Mouse (Mus musculus): ENCODE measurements around the gene Spop. TPM values are rescaled to one million over a fixed set of nuclear protein-coding genes. Genes with fewer than 3 reads are reported as not detected.
"Not testable (repeated sequence)": the region's sequence is repeated elsewhere in the genome, so short reads cannot be mapped to it uniquely, and the experiment has no call there.

Gene Spop
- polyA plus RNA-seq, 1 experiment from 2014 or later, result 102 TPM

DNA sequence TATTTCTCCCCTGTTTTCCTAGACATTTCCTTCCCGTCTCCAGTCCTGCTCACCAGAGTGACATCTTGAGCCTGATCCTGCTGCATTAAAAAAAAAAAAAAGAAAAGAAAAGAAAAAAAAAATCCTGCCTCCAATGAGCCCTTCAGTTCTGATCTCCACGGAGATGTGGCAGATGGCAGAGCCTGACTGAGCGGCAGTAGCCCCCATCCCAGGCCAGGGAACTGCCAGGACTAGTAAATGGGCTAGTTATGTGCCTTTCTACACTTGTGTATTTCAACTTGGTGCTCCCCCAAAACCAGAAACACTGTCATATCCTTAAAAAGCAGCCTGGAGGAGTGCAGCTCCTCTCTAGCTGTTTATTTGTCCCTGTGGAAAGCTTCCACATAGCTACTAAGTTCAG is 87.0 kb downstream of the Spop start:
- no peaks in the 10 kb centered on the region for H3K27me3 ChIP-seq
- in situ Hi-C loops (cut with MboI; ENCODE audit: low pct_unique_long_range_greater_than_20kb), result no loop called here
- DNase-seq (ENCODE audit: low read depth, low spot score), result no peak
- CTCF ChIA-PET, result interaction anchor here (1.4 kb wide), 1 partner anchor 242 kb away, joined by 3 read pairs; no protein-coding TSS in a partner anchor
- ATAC-seq, result no peak
- POLR2A ChIA-PET, result no interaction called here
- TF ChIP-seq CTCF (IDR thresholded peaks at IDR 0.05), result no peak

DNA sequence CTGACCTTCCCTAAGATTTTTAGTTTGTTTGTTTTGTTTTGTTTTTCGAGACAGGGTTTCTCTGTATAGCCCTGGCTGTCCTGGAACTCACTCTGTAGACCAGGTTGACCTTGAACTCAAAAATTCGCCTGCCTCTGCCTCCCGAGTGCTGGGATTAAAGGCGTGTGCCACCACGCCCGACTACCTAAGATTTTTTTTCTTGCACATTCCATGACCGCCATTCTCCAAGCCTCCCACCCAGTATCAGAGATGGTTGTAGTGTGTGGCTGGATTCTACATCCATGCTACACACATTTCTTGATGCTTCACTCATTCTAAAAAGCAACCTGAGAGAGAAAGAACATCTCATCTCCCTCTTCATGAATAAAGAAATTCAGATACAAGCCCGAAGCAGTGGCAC is 87.9 kb downstream of the Spop start:
- ATAC-seq; POLR2A ChIA-PET; H3K27me3 ChIP-seq; in situ Hi-C loops (cut with MboI; ENCODE audit: low pct_unique_long_range_greater_than_20kb); DNase-seq (ENCODE audit: low read depth, low spot score): not testable (repeated sequence)
- CTCF ChIA-PET, result interaction anchor here (1.4 to 1.6 kb wide), 2 partner anchors 21 to 243 kb away, joined by 3 to 6 read pairs; no protein-coding TSS in a partner anchor

DNA sequence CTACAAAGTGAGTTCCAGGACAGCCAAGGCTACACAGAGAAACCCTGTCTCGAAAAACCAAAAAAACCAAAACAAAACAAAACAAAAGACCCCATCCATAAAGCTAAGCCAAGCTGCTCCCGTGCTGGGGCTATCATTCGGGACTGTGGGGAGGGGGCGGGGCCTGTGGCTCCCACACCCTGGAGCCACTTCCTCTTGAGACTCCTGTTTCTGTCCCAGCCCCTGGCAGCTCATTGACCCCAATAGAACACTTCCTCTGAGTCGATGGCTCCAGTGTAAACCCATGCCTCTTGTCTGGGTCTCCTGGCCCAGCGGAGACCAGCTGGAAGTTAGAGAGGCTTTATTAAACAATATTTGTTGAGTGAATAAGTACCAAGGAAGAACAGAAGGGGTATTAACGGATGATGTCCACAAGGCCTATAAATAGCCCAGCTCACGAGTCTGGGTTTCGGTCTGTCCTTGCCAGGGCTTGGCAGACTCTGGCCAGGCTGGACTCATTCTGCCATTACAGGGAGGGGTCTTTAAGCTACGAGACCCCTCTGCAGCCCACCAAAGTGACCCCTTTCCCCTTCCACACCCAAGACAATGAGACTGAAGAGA is 89.8 kb downstream of the Spop start:
- TF ChIP-seq CTCF (IDR thresholded peaks at IDR 0.05), result no peak
- no peak for ATAC-seq
- DNase-seq (ENCODE audit: low read depth, low spot score), result no peak
- in situ Hi-C loops (cut with MboI; ENCODE audit: low pct_unique_long_range_greater_than_20kb), result no loop called here
- H3K27me3 ChIP-seq, result no peaks in the 10 kb centered on the region
- ChIA-PET CTCF (interaction anchor here (1.0 to 1.7 kb wide), 6 partner anchors 10 to 37 kb away, joined by 3 to 4 read pairs (median 3); partner anchors contain the start of gene Nxph3), POLR2A (interaction anchor here (1.1 kb wide), 1 partner anchor 23 kb away, joined by 3 read pairs; no protein-coding TSS in a partner anchor)

DNA sequence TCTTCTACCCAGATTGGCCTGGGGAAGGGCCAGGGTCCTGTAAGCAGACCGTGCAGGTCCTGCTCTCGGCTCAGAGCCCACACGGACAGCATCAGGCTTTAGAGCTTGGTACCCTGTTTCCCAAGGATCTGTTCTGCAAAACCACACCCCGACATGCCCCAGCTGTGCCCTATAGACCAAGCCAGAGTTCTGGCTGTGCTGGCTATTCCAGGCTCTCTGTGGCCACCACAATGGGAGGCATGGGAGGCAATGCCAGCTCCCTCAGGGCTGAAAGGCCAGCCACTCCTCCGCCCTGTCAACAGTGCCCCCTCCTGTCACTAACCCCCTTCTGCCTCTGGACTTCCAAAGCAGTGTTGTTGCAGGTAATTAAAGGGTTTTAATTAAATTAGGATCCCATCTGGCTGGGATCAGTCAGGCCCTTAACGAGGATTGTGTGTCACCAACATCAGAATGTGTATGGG is 90.4 kb downstream of the Spop start:
- POLR2A ChIA-PET, result no interaction called here
- ATAC-seq, result no peak
- no peak for TF ChIP-seq CTCF (IDR thresholded peaks at IDR 0.05)
- CTCF ChIA-PET, result interaction anchor here (1.1 to 1.7 kb wide), 5 partner anchors 10 to 37 kb away, joined by 3 to 4 read pairs (median 3); partner anchors contain the start of gene Nxph3
- DNase-seq (ENCODE audit: low read depth, low spot score), result no peak
- in situ Hi-C loops (cut with MboI; ENCODE audit: low pct_unique_long_range_greater_than_20kb), result no loop called here
- H3K27me3 ChIP-seq, result no peaks in the 10 kb centered on the region

DNA sequence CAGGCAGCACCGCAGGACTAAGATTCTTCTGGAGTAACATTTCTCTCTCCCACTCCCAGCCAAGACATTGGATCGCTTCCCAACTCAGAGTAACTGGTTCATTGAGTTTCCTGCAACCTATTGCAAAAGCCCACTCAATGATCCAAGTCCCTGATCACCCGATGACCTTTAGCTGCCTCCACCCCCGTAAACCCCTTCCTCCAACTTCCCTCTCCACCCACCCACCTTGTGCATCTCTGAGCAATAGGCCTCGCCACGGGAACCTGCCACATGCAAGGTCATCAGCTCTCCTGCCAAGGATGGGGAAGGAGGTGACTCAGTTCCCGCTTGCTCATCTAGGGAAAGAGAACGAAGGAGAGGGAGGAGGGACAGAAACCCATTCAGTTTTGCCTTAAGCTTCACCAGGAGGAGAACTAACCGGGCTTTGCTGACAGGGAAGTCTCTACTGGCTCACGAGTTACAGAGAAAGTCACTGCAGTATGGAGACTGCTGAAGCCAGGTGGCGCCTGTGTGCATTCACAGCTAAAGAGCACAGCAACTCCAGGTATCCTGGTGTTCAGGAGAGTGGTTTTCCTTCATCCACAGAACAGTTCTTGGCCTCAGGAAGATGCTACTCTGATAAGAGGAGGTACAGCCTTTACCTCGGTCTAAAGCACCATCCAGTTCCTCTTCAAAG is 93.3 kb downstream of the Spop start:
- DNase-seq (ENCODE audit: low read depth, low spot score) (peak; percentile 59), ATAC-seq (peak; percentile 33)
- CTCF ChIA-PET, result interaction anchor here (0.6 to 2.2 kb wide), 10 partner anchors 8 to 248 kb away, joined by 3 to 9 read pairs (median 3); partner anchors contain the start of gene Spop
- no peak for TF ChIP-seq CTCF (IDR thresholded peaks at IDR 0.05)
- POLR2A ChIA-PET, result interaction anchor here (1.9 kb wide), 1 partner anchor 11 kb away, joined by 6 read pairs; no protein-coding TSS in a partner anchor
- in situ Hi-C loops (cut with MboI; ENCODE audit: low pct_unique_long_range_greater_than_20kb), result no loop called here
- no peaks in the 10 kb centered on the region for H3K27me3 ChIP-seq

DNA sequence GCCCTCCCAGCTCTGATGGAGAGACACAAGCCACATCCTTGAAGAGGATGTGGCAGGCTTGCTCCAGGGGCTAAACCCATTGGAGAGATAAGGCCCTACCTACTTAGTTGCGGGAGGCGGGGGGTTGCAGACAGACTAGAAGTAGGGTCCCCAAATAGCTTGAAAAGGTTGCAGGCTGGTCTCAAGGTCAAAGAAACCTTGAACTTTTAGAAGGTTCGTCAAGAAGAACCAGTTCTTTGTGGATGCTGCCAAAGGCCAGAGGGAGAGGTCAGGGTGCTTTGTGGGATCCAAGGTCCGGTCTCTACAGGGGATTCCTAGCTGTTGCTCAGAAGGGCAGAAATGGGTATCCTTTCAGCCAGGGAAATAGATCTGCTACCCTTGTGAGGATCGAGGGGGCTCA is 93.9 kb downstream of the Spop start:
- no peak for ATAC-seq
- ChIA-PET POLR2A (interaction anchor here (1.9 kb wide), 1 partner anchor 12 kb away, joined by 6 read pairs; no protein-coding TSS in a partner anchor), CTCF (interaction anchor here (1.0 to 2.2 kb wide), 6 partner anchors 10 to 249 kb away, joined by 3 to 9 read pairs (median 4); no protein-coding TSS in a partner anchor)
- in situ Hi-C loops (cut with MboI; ENCODE audit: low pct_unique_long_range_greater_than_20kb), result no loop called here
- H3K27me3 ChIP-seq, result no peaks in the 10 kb centered on the region
- DNase-seq (ENCODE audit: low read depth, low spot score), result no peak
- TF ChIP-seq CTCF (IDR thresholded peaks at IDR 0.05), result no peak

DNA sequence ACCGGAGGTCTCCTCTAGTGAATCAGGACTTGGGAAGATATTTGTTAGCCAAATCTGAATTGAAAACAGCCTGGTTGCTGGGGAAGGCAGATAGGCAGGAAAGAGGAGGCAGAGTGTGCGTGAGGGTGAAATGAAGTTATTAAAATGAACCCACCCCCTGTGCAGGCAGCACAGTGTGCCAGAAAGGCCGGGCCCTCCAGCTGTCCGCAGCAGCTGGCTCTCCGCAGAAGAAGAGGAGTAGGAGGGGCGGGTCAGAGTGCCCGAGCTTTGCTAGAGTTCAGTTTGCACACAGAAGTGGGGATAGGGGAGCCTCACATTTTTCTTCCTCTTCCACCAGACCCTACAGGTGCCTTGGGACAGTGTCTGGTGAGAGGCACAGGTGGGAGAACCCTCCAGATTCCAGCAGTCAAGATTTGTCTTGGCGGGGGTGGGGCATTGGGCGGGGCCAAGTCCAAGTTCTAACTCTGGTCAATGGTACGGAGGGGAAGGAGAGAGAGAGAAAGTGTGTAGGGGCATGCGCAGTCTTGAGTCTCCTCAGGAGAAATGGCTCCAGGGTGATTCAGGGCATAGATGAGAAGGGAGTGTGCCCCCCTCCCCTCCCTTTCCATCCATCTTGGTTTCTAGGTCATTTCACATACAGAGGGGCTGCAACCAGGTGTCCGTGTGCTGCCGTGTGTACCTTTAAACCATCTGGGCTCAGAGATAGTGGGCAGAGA is 94.5 kb downstream of the Spop start:
- no peaks in the 10 kb centered on the region for H3K27me3 ChIP-seq
- DNase-seq (ENCODE audit: low read depth, low spot score) (no peak), ATAC-seq (no peak)
- ChIA-PET CTCF (interaction anchor here (0.7 to 2.2 kb wide), 7 partner anchors 9 to 125 kb away, joined by 3 to 9 read pairs (median 4); no protein-coding TSS in a partner anchor), POLR2A (no interaction called here)
- in situ Hi-C loops (cut with MboI; ENCODE audit: low pct_unique_long_range_greater_than_20kb), result no loop called here
- TF ChIP-seq CTCF (IDR thresholded peaks at IDR 0.05), result no peak

DNA sequence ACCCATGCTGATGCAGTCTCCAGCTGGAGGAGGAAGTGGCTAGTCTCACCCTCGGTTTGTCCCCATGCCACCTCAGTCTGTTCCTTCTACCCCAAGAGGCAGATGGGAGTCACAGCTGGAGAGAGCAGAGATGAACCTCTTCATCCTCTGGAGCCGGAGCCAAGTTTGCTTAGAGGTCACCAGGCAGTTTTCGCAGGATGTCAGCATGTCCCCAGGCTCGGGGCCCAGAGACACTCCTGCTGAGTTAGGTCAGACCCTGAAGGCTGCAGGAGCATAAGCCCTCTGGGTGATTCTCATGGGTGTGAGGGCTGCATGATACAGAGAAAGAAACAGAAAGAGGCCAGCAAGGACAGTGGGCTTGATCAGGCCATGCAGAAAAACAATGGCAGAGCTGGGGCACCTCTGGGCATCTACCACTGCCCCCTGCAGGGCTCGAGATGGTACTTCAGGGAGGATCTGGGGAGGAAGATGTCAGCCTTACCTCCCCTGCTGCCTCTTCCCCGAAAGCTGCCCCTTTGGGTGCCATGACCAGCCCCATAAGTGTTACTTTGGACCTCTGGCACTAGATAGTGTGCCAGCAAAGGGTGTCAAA is 95.3 kb downstream of the Spop start:
- ATAC-seq (no peak), DNase-seq (ENCODE audit: low read depth, low spot score) (no peak)
- CTCF ChIA-PET, result interaction anchor here (0.7 to 1.9 kb wide), 9 partner anchors 10 to 125 kb away, joined by 3 to 5 read pairs (median 3); partner anchors contain the start of gene Spop
- in situ Hi-C loops (cut with MboI; ENCODE audit: low pct_unique_long_range_greater_than_20kb), result no loop called here
- TF ChIP-seq CTCF (IDR thresholded peaks at IDR 0.05), result peak; percentile 59
- POLR2A ChIA-PET, result interaction anchor here (0.7 kb wide), 1 partner anchor 13 kb away, joined by 3 read pairs; no protein-coding TSS in a partner anchor
- H3K27me3 ChIP-seq, result peaks cover 7% of the 10 kb centered on the region

DNA sequence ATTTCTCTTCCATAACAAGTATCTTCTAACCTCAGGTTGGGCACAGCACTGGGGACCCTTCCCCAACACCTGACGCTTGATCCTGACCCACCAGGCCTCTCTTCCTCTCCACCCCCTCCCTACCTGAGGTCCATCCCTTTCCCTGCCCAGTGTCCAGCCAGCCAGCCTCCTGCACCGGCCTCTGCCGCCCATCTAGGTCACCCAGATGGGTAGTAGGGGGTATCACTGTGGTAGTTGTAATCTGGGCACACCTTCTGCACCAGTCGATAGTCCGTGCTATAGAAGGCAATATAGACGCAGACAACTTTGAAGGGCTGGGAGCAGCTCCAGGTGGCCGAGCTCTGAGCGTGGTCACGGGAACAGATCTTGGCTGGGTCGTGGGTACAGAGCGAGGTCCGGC is 96.8 kb downstream of the Spop start:
- POLR2A ChIA-PET, result no interaction called here
- no peak for TF ChIP-seq CTCF (IDR thresholded peaks at IDR 0.05)
- CTCF ChIA-PET, result no interaction called here
- DNase-seq (ENCODE audit: low read depth, low spot score) (no peak), ATAC-seq (no peak)
- peaks cover 8% of the 10 kb centered on the region for H3K27me3 ChIP-seq
- in situ Hi-C loops (cut with MboI; ENCODE audit: low pct_unique_long_range_greater_than_20kb), result no loop called here

DNA sequence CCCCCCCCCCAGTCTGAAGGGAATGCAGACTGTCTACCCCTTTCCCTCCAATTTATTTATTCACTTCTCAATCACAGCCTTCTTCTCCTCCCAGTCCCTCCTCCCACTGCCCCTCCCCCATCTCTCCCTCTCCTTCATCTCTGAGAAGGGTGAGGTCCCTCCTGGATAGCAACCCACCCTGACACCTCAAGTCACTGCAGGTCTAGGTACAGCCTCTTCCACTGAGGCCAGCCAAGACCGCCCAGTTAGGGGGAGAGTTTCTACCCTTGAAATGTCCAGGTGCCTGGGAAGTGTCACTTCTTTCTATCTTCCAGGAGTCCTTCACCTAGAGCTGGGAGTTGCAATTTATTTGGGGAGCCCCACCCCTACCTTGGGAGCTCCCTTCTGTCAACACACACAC is 98.0 kb downstream of the Spop start:
- in situ Hi-C loops (cut with MboI; ENCODE audit: low pct_unique_long_range_greater_than_20kb), result no loop called here
- ChIA-PET CTCF (no interaction called here), POLR2A (no interaction called here)
- H3K27me3 ChIP-seq, result peaks cover 8% of the 10 kb centered on the region
- ATAC-seq (no peak), DNase-seq (ENCODE audit: low read depth, low spot score) (no peak)
- no peak for TF ChIP-seq CTCF (IDR thresholded peaks at IDR 0.05)

Measured in Patski (cell line).